Mouse (Mus musculus) ES-Bruce4 (cell line): Measurements from ENCODE around the gene Dzank1. TPM values are rescaled to one million over a fixed set of nuclear protein-coding genes. Genes with fewer than 3 reads are reported as not detected.
A peak's percentile ranks its signal among the peaks of the same experiment; 100 is the strongest.

Source experiments
- H3K27ac ChIP-seq: 2 replicates; pipeline ENCODE4 v1.5.1; 2012; ENCODE audit warnings: low read length, inconsistent platforms; ENCODE audit not compliant: insufficient read depth
- H3K27me3 ChIP-seq: 2 replicates; pipeline ENCODE4 v1.6.1; 2012; ENCODE audit warnings: mild to moderate bottlenecking, low read length, inconsistent platforms; ENCODE audit not compliant: control insufficient read depth, poor library complexity, insufficient read depth, severe bottlenecking
- H3K36me3 ChIP-seq: 2 replicates; pipeline ENCODE4 v1.6.1; 2012; ENCODE audit warnings: inconsistent platforms, mild to moderate bottlenecking, low read length, moderate library complexity; ENCODE audit not compliant: control insufficient read depth, poor library complexity, insufficient read depth, severe bottlenecking
- H3K4me1 ChIP-seq: one replicate; pipeline ENCODE4 v1.8.1; 2011; ENCODE audit warnings: low read length; ENCODE audit not compliant: control insufficient read depth, insufficient read depth
- H3K4me3 ChIP-seq: 2 replicates; pipeline ENCODE4 v1.5.1; 2011; ENCODE audit warnings: low read depth, mild to moderate bottlenecking, low read length
- H3K9ac ChIP-seq: 2 replicates; pipeline ENCODE4 v1.6.1; 2012; ENCODE audit warnings: low read depth, mild to moderate bottlenecking, inconsistent platforms; ENCODE audit not compliant: poor library complexity, severe bottlenecking
- H3K9me3 ChIP-seq: replicated peaks from 2 replicates; pipeline ENCODE4 v1.6.1; 2012; ENCODE audit warnings: mild to moderate bottlenecking, low read length, inconsistent platforms; ENCODE audit not compliant: control insufficient read depth, poor library complexity, insufficient read depth, severe bottlenecking
- CTCF ChIP-seq: IDR thresholded peaks from one replicate; pipeline ENCODE4 v1.8.1; 2011; ENCODE audit warnings: low read depth, low read length
- EP300 ChIP-seq: IDR thresholded peaks from 2 replicates; pipeline ENCODE4 v1.6.1; 2011; ENCODE audit warnings: low read depth, low read length; ENCODE audit not compliant: insufficient read depth
- POLR2A ChIP-seq: IDR thresholded peaks from one replicate; pipeline ENCODE4 v1.8.1; 2011; ENCODE audit warnings: low read length; ENCODE audit not compliant: insufficient read depth
- polyA plus RNA-seq: library from polyadenylated mRNA; stranded (reverse); fragments of >200 nt; gene quantifications from 2 replicates; pipeline ENCODE4 v1.2.4, GENCODE M21; 2011; ENCODE audit warnings: low read depth; ENCODE audit not compliant: missing spikeins, insufficient read depth, insufficient read length

Gene Dzank1
- polyA plus RNA-seq, 1 experiment = 0.96 TPM

DNA sequence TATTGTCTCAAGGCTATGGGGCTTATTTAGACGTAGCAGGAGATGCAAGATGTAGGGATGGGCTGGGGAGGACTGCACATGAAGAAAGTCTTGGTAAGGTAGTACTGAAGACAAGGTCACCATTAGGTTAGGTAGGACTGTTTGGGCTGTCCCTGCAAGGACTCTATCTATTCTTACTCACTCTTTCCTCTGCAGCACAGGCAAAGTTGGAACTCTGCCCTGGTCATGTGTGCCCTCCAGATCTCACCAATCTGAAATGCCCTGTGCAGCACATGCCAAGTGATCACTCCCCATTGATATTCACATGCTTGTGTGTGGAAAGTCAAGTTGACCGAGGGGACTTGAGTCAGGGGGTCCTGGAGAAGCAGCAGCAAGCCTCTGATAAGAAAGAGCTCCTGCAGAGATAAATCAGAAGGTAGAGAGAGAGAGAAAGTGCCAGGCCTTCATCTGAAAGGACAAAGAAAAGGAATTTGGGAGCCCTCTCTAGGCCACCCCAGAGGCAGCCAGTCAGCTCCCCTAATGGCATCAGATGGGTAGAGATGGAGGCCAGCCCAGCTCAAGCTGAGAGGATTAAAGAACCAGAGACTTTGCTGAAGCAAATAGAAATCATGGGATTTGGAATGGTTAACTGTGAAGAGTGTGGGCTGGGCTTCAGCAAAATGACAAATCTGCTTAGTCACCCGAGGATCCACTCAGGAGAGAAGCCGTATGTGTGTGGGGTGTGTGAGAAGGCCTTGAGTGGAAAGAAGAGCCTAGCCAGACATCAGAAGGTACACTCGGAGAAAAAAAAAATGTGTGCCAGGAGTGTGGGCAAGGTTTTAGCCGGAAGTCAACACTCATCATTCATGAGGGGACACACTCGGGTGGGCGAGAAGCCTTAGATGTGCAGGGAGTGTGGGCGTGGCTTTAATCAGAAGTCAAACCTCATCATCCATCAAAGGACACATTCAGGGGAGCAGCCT, 62.1 kb downstream of the Dzank1 start:
- no peaks in the 10 kb centered on the region for H3K9me3 ChIP-seq
- no peak overlapping the region for H3K27ac ChIP-seq
- no peak overlapping the region for H3K9ac ChIP-seq
- H3K4me3 ChIP-seq = no peak overlapping the region
- H3K36me3 ChIP-seq = no peaks in the 10 kb centered on the region
- no peaks in the 10 kb centered on the region for H3K4me1 ChIP-seq
- TF ChIP-seq EP300 (no peak), POLR2A (no peak), CTCF (no peak)
- no peaks in the 10 kb centered on the region for H3K27me3 ChIP-seq

DNA sequence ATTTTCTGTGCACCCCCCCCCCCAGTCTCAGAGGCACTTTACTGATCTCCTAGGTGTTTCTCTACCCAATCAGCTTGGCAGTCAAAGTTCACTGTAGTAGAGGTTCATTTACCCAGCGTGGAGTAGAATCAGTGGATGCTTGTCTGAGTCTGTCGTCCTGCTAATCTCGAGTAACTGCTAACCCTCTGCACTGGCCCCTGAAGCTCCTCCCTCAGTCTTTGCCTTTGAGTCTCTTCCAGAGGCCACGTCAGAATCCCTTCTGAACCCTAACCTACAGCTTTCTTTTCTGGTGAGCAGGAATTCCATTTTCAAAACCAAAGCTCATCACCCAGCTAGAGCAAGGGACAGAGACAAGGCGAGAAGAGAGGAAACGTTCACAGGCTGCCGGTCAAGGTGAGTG, 63.0 kb downstream of the Dzank1 start:
- H3K9ac ChIP-seq = no peak overlapping the region

DNA sequence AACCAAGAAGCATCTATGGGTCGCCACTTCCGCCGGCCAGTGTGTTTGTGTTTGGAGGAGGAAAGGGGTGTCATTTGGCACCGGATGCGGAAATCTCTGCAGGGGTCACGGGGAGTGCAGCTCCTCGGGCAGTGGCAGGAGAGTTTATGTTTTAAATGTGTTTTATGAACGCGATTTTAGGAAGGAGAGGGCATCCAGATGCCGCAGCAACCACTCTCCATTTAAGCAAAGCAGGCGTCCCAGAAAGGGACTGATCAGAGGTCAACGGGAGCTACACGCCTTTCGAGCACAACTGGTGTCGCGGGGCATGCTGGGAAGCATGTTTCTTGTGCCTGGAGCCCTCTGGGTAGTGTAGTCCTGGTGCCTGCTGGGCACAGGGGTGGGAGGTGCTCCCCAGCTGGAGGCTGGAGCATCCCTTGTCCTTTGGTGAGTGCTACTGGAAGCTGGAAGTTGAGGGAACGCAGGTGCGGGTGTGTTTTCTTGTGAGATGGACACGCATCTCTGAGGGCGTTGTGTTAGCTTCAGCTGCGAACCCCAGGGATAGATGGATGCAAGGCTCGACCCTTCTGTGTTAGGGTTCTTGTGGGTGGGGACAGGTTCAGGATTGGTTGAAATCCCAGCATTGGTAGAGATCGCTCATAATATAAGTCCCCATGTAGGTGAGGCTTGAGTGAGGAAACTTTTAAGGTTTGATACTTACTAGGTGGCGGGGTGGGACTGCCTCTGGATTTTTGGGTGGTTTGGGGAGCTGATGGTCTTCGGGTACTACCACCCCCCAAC, 68.0 kb downstream of the Dzank1 start:
- no peaks in the 10 kb centered on the region for H3K27me3 ChIP-seq
- H3K4me3 ChIP-seq = peak overlapping the region; percentile 91
- peak overlapping the region; percentile 41 for H3K9ac ChIP-seq
- H3K4me1 ChIP-seq = no peaks in the 10 kb centered on the region
- H3K27ac ChIP-seq = no peak overlapping the region
- no peaks in the 10 kb centered on the region for H3K9me3 ChIP-seq
- no peaks in the 10 kb centered on the region for H3K36me3 ChIP-seq
- no peak for TF ChIP-seq CTCF
- TF ChIP-seq POLR2A = no peak
- no peak for TF ChIP-seq EP300

More for the DNA sequence above, 63.0 kb downstream of the Dzank1 start:
- Histone ChIP-seq H3K4me1 (no peaks in the 10 kb centered on the region), H3K27ac (no peak overlapping the region), H3K36me3 (no peaks in the 10 kb centered on the region), H3K9me3 (no peaks in the 10 kb centered on the region), H3K27me3 (no peaks in the 10 kb centered on the region), H3K4me3 (no peak overlapping the region)
- TF ChIP-seq POLR2A = no peak
- TF ChIP-seq EP300 = no peak
- TF ChIP-seq CTCF = no peak

DNA sequence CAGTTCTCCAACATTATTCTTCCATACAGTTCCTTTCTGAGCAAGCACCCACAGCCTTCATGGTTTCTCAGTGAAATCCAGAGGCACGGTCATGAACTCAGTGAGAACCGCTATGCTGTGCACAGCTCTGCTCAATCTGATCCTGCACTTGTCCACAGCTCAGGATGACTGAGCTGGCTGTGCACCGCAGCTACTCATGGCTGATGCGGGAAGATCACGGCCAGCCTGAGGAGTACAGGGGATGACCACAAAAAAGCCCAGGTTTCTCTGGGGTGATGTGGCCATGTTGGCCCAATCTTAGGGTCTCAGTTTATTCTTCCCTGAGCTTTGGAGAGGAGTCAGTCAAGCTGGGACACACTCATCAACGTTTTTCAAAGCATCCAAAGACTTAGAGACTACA, 68.9 kb downstream of the Dzank1 start:
- Histone ChIP-seq H3K4me1 (no peaks in the 10 kb centered on the region), H3K4me3 (no peak overlapping the region)
- no peak for TF ChIP-seq EP300
- TF ChIP-seq CTCF = no peak
- TF ChIP-seq POLR2A = no peak

DNA sequence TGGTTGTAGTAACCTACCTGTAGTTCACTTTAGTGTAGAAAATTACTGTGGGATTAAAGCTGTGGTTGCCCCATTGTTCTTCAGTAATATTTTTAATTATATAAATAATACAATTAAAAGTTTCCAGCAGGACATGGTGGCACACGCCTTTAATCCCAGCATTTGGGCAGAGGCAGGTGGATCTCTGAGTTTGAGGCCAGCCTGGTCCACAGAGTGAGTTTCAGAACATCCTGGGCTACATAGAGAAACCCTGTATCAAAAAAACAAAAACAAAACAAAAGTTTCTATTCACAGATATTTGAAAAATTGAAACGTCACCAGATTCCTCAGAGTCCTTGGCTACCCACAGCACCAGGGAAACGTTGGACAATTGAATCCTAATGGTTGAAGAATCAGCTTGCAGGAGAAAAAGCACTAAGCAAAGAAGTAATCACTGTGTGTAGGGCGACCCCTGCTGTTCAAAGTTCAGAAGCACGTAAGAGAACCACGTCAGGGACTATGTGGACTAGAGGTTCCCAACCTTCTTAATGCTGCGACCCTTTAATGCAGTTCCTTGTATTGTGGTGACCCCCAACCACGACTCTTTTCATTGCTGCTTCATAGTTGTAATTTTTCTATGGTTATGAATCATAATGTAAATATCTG, 74.7 kb downstream of the Dzank1 start:
- no peaks in the 10 kb centered on the region for H3K9me3 ChIP-seq
- H3K4me1 ChIP-seq = no peaks in the 10 kb centered on the region
- H3K4me3 ChIP-seq = no peak overlapping the region
- TF ChIP-seq EP300 (no peak), CTCF (peak; percentile 20), POLR2A (no peak)
- H3K9ac ChIP-seq = no peak overlapping the region
- H3K27ac ChIP-seq = no peak overlapping the region
- no peaks in the 10 kb centered on the region for H3K27me3 ChIP-seq
- no peaks in the 10 kb centered on the region for H3K36me3 ChIP-seq

More for the DNA sequence above, 68.9 kb downstream of the Dzank1 start:
- Histone ChIP-seq H3K27ac (no peak overlapping the region), H3K27me3 (no peaks in the 10 kb centered on the region), H3K36me3 (no peaks in the 10 kb centered on the region), H3K9ac (no peak overlapping the region), H3K9me3 (no peaks in the 10 kb centered on the region)
